Mouse (Mus musculus) stomach, postnatal 0 days (tissue): ENCODE results near the gene Zbtb12. TPM values are rescaled to one million over a fixed set of nuclear protein-coding genes. Genes with fewer than 3 reads are reported as not detected.

ENCODE experiments used
- ATAC-seq: fragments of 200-750 bp; cut with Nextera tagmentation; 2 replicates; pipeline ENCODE4 v1.8.0; 2017; ENCODE audit not compliant: low FRiP score, low TSS enrichment
- DNase-seq: peaks from one replicate; pipeline ENCODE4 v3.0.0-alpha.2; 2016; ENCODE audit warnings: low spot score
- H3K27ac ChIP-seq: fragments of 300-500 bp; sonication (generic); replicated peaks from 2 replicates; pipeline ENCODE4 v1.5.1; 2014; ENCODE audit warnings: mild to moderate bottlenecking, control low read depth
- H3K27me3 ChIP-seq: fragments of 300-500 bp; sonication (generic); 2 replicates; pipeline ENCODE4 v1.6.1; 2014; ENCODE audit warnings: low read length; ENCODE audit not compliant: control insufficient read depth, insufficient read depth
- H3K36me3 ChIP-seq: fragments of 300-500 bp; sonication (generic); 2 replicates; pipeline ENCODE4 v1.6.1; 2014; ENCODE audit warnings: low read length, mixed read lengths; ENCODE audit not compliant: control insufficient read depth, insufficient read depth
- H3K4me1 ChIP-seq: fragments of 300-500 bp; sonication (generic); replicated peaks from 2 replicates; pipeline ENCODE4 v1.6.1; 2014; ENCODE audit warnings: antibody characterized with exemption; ENCODE audit not compliant: control insufficient read depth, insufficient read depth
- H3K4me2 ChIP-seq: fragments of 300-500 bp; sonication (generic); replicated peaks from 2 replicates; pipeline ENCODE4 v1.6.1; 2014; ENCODE audit warnings: low read depth, mild to moderate bottlenecking, control low read depth, moderate library complexity
- H3K4me3 ChIP-seq: fragments of 300-500 bp; sonication (generic); 2 replicates; pipeline ENCODE4 v1.5.1; 2014; ENCODE audit warnings: low read depth, low read length, control low read depth
- H3K9ac ChIP-seq: fragments of 300-500 bp; sonication (generic); 2 replicates; pipeline ENCODE4 v1.6.1; 2014; ENCODE audit warnings: mild to moderate bottlenecking, low read length, control low read depth, mixed read lengths
- H3K9me3 ChIP-seq: fragments of 300-500 bp; sonication (generic); 2 replicates; pipeline ENCODE4 v1.6.1; 2016; ENCODE audit warnings: low read length; ENCODE audit not compliant: control insufficient read depth
- CTCF ChIP-seq: IDR thresholded peaks from 2 replicates; pipeline ENCODE4 v1.5.1; 2016; ENCODE audit warnings: antibody characterized with exemption, low read depth, mild to moderate bottlenecking, moderate library complexity
- EP300 ChIP-seq: optimal IDR thresholded peaks from 2 replicates; pipeline ENCODE3; 2016; ENCODE audit warnings: antibody characterized with exemption
- WGBS: fragments of 180-500 bp; shearing (Covaris S2); extraction: QIAGEN DNeasy Blood & Tissue Kit; methylation state at CpG from one replicate; pipeline ENCODE4 v1.1.7; 2014; 5-methylcytosine and 5-hydroxymethylcytosine counted together
- polyA plus RNA-seq: library from polyadenylated mRNA; unstranded; fragments of >200 nt; fragmentation: Nextera tagmentation; extraction: Ambion mirVana; gene quantifications from 2 replicates; pipeline ENCODE4 v1.2.1, GENCODE M21; 2015

Zbtb12 gene
- polyA plus RNA-seq, 1 experiment from 2014 or later = 0.59 TPM

DNA sequence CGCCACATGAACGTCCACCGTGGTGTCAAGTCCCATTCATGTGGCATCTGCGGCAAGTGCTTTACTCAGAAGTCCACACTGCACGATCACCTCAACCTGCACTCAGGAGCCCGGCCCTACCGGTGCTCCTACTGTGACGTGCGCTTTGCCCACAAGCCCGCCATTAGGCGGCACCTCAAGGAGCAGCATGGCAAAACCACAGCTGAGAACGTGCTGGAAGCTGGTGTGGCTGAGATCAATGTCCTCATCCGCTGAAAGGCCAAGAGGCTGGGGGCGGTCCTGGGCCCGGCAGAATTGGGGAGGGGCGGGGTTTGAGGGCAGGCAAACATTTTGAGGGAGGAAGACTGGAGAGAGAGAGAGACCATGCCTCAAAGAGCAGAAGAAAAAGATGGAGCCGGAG is 17.1 kb downstream of the Zbtb12 start:
- H3K9me3 ChIP-seq = no peaks in the 10 kb centered on the region
- no peak for TF ChIP-seq CTCF
- no peak for TF ChIP-seq EP300
- H3K27ac ChIP-seq = no peak overlapping the region
- no peak for DNase-seq
- H3K9ac ChIP-seq = no peak overlapping the region
- H3K36me3 ChIP-seq = no peaks in the 10 kb centered on the region
- ATAC-seq = no peak
- no peaks in the 10 kb centered on the region for H3K4me1 ChIP-seq
- no peak overlapping the region for H3K4me3 ChIP-seq
- 81% methylated on average over 17 of the region's 17 CpGs for WGBS
- no peaks in the 10 kb centered on the region for H3K27me3 ChIP-seq
- no peak overlapping the region for H3K4me2 ChIP-seq

DNA sequence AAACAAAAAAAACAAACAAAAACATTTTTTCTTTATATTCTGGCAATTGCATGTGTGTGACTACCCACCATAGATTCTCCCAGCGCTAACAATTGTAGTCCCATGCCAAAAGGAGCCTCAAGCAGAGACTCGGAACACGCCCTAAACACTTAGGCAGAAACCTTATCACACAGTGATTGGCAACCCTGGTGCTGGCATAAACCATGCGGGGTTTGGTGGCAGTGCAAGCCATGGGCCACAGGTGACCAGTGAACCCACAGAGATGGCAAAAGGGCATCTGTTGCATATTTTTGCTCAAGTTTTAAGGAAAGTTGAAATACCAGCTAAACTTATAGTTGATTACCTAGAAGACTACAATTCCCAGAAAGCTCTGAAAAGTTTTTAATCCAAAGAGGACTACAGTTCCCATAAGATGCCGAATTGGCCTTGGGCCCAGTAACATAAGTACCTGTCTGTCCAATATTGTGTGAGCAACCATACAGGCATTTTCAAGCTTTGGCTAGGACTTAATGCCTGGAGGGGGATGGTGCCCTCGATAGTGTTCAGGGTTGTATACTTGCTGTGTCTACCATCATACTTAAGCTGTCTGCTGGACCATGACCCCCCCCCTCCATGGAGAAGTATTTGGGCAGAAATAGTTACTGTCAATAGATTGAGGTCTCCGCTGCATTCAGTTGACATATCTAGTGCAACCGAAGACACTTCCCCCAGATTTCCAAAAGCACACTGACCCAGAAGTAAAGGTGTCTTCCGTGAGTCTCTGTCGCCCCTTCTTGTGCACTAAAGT is 18.3 kb downstream of the Zbtb12 start:
- H3K4me3 ChIP-seq = peak overlapping the region; percentile 88
- no peaks in the 10 kb centered on the region for H3K4me1 ChIP-seq
- peak; percentile 13; the same call in 1 of the 2 replicates for ATAC-seq
- H3K36me3 ChIP-seq = no peaks in the 10 kb centered on the region
- H3K27me3 ChIP-seq = no peaks in the 10 kb centered on the region
- no peak for TF ChIP-seq EP300
- TF ChIP-seq CTCF = no peak
- peak overlapping the region; percentile 91 for H3K4me2 ChIP-seq
- peak overlapping the region; percentile 97 for H3K27ac ChIP-seq
- WGBS = 10% methylated on average over 10 of the region's 10 CpGs
- H3K9ac ChIP-seq = peak overlapping the region; percentile 93
- peak; percentile 69 for DNase-seq
- H3K9me3 ChIP-seq = no peaks in the 10 kb centered on the region

DNA sequence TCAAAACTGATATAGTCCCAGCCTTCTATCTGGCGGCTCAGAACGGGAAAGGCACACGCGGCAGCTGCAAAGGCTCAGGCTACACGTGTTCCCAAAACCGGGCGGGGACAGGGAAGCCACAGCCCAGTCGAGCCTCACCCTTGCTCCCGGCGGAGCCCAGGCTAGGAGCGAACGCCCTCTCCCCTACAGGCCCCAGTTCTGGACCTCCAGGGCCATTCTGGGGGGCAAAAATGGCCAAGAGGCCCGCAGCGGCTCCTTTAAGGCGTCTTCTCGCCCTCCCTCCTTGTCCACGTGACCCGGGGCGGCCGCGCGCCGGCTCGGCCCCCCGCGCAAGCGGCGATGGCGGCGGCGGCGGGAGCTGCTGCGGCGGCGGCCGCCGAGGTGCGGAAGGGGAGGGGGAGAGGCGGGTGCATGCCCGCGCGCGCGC is 18.9 kb downstream of the Zbtb12 start, which contains the start of the genes C2 and Ehmt2:
TSS of gene C2 (minus strand) at position 106 of the 427 bp plus-strand sequence.
TSS of gene Ehmt2 (plus strand) at position 310 of the 427 bp plus-strand sequence.
- ATAC-seq (peak; percentile 63), DNase-seq (peak; percentile 87)
- peak within 1 kb of the TSS; percentile 93 for H3K9ac ChIP-seq
- WGBS = 0% methylated on average over 16 of the region's 44 CpGs
- TF ChIP-seq EP300 (no peak), CTCF (no peak)
- H3K4me2 ChIP-seq = peak within 1 kb of the TSS; percentile 91
- no peaks in the 10 kb centered on the region for H3K27me3 ChIP-seq
- no peaks in the 10 kb centered on the region for H3K4me1 ChIP-seq
- H3K36me3 ChIP-seq = peaks cover 4% of the 10 kb centered on the region; the same call in 1 of the 2 replicates
- H3K27ac ChIP-seq = peak within 1 kb of the TSS; percentile 97
- H3K4me3 ChIP-seq = peak within 1 kb of the TSS; percentile 88
- H3K9me3 ChIP-seq = no peaks in the 10 kb centered on the region

DNA sequence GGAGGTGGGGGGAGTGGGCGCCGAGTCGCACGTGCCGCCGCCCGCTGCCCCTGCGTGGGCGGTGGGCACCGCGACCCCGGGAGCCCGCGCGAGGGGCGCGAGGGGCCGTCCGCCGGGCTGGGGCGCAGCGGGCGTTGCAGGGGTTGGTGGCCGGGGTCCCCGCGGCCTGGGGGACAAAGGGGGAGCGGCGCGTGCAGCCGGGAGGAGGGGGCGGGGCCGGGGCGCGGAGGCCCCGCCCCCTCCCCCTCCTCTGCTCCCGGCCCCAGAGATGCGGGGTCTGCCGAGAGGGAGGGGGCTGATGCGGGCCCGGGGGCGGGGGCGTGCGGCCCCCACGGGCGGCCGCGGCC is 19.4 kb downstream of the Zbtb12 start:
- peak overlapping the region; percentile 91 for H3K4me2 ChIP-seq
- DNase-seq = no peak
- H3K27me3 ChIP-seq = no peaks in the 10 kb centered on the region
- H3K4me3 ChIP-seq = peak overlapping the region; percentile 88
- no peak for ATAC-seq
- no peaks in the 10 kb centered on the region for H3K4me1 ChIP-seq
- 0% methylated on average over 9 of the region's 47 CpGs for WGBS
- H3K9ac ChIP-seq = peak overlapping the region; percentile 93
- TF ChIP-seq EP300 (no peak), CTCF (no peak)
- no peaks in the 10 kb centered on the region for H3K9me3 ChIP-seq
- peaks cover 5% of the 10 kb centered on the region; the same call in 1 of the 2 replicates for H3K36me3 ChIP-seq
- peak overlapping the region; percentile 97 for H3K27ac ChIP-seq

DNA sequence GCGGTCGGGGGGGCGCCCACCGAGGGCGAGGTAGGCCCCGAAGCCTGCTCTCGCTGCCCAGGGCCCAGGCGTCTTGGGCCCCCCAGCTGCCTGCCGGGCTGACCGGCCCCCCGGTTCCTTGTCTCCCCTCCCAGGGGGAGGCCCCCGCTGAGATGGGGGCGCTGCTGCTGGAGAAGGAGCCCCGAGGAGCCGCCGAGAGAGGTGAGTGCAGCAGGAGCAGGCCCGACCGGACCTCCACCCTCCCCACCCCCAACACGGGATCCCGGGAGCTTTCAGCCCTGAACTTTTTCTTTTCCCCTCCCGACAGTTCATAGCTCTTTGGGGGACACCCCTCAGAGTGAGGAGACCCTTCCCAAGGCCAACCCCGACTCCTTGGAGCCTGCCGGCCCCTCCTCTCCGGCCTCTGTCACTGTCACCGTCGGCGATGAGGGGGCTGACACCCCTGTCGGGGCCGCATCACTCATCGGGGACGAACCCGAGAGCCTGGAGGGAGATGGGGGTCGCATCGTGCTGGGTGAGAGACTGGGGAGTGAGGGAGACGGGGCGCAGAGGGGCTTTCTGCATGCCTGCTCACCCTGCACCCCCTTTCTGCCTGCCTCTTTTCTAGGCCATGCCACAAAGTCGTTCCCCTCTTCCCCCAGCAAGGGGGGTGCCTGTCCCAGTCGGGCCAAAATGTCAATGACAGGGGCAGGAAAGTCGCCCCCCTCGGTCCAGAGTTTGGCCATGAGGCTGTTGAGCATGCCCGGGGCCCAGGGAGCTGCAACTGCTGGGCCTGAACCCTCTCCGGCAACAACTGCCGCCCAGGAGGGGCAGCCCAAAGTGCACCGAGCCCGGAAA is 20.0 kb downstream of the Zbtb12 start:
- Histone ChIP-seq H3K9me3 (no peaks in the 10 kb centered on the region), H3K4me2 (peak overlapping the region; percentile 91), H3K27ac (peak overlapping the region; percentile 97), H3K4me3 (peak overlapping the region; percentile 88), H3K36me3 (peaks cover 8% of the 10 kb centered on the region; the same call in 1 of the 2 replicates), H3K9ac (peak overlapping the region; percentile 93), H3K4me1 (no peaks in the 10 kb centered on the region), H3K27me3 (no peaks in the 10 kb centered on the region)
- TF ChIP-seq EP300 = no peak
- no peak; the same call in 1 of the 2 replicates for TF ChIP-seq CTCF
- ATAC-seq (no peak), DNase-seq (peak; percentile 71)
- WGBS = under 1% methylated on average over 24 of the region's 45 CpGs
